Mouse (Mus musculus): ENCODE results near the gene Nid1.
"Not testable (repeated sequence)": the region's sequence is repeated elsewhere in the genome, so short reads cannot be mapped to it uniquely, and the experiment has no call there.

Gene Nid1

DNA sequence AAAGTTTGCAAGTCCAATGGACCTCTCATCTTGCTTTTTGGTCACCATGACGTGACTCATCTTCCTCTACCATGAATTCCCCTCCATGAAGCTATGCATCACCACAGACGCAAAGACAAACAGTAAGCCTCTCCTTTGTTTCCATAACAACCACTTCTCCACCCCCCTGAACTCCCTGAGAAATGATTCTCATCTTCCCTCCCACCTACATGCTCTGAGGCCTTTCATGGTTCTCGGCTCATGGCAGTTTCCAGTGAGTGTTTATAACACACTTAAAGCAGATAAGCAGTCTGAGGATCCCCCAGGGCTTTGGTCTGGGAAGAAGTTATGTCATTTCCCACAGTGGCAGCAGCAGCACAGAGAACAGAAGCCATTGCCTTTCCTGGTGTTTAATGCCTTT, 56.2 kb downstream of the Nid1 start:
- no peak for DNase-seq (ENCODE audit: low read depth)

DNA sequence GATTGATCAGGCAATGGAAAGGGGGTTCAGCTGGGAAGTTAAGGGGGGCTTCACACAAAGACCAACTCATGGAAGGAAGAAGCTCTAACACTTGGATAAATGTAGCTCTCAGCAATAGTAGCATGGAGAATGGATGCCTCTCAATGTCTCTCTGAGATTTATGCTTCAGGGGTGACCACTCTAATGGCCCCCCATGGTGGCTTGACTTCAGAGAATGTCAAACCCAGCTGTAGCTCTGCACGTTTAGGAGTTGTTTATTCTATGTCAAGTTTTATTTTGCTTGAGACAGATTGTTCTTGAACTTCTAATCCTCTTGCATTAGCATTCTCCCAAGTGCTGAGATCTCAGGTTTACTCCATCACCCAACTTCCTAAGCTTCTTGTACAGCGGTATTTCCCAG, 60.7 kb downstream of the Nid1 start:
- DNase-seq (ENCODE audit: low read depth): no peak

DNA sequence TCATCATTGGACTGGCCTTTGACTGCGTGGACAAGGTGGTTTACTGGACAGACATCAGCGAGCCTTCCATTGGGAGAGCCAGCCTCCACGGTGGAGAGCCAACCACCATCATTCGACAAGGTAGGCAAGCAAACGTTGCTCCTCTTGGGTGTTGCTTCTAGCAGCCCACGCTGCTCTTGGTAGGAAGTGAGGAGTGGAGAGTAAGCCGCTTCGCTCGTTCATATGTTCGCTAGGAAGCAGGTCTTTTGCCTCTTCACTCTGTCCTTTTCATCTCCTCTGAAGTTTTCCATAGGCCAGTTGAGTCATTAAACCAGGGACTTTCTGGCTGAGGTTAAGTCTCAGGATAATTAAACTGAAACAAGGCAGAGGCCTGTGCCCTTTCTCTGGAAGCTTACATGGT, 65.1 kb downstream of the Nid1 start:
- DNase-seq (ENCODE audit: low read depth): no peak

GRCm38 (mm10) chr13:13503695-13504386, 66.5 kb downstream of the Nid1 start:
- DNase-seq (ENCODE audit: low read depth): no peak

GRCm38 (mm10) chr13:13505063-13505462, 67.7 kb downstream of the Nid1 start:
- DNase-seq (ENCODE audit: low read depth): no peak

DNA sequence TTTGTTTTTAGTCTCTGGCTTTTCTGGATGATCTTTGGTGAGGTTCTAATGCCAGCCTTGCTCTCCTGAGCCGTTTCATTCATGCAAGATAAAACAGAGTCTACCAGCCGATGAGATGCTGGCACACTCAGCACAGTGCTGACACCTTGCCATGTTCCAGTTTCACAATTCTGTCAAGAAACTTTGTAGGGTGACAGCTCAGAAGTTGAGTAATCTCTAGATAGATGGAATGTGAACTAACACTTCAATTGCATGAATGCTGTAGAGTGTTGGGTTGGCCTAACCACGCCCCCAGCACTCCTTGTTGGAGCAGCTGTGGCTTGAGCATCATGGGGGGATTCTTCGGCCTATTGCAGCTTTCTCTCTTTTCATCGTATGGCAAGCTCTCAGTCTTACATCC, 69.2 kb downstream of the Nid1 start:
- DNase-seq (ENCODE audit: low read depth): no peak

GRCm38 (mm10) chr13:13514861-13515260, 77.5 kb downstream of the Nid1 start:
- DNase-seq (ENCODE audit: low read depth): no peak

DNA sequence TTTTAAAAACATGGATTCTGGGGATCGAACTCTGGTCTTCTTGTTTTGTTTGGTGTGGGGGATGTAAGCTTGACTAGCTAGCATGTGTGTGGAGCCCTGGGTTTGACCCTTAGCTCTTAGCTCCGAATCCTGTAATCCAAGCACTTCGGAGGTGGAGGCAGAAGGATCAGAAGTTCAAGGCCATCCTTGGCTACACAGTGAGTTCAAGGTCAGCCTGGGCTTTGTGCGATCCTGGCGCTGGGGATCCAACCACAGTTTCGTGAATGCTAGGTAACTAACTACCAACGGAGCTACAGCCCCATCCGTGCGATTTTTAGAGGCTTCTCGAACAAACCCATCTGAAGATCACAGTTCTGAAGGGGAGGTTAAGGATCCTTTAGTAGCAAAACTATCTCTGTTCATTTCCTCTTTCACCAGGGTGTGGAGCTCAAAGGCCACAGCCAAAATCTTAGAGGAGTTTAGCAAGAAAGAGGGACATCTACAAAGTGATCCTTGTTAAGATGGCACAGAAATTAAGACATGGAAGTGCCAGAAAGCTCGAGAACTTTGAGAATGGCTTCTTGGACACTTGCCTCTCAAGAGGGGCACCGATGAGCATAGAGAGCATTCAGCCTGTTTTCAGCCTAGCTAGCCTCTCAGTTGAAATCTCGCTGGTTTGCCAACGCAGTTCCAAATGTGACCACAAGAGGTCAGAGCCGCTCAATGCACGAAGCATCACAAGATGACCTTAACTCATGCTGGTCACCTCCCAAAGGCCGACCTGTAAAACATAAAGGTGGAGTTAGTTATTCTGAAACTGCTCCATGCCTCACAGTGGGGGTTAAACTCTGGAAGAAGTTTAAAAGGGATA, 79.2 kb downstream of the Nid1 start:
- peak; percentile 88 for DNase-seq (ENCODE audit: low read depth)

GRCm38 (mm10) chr13:13518114-13518513, 80.8 kb downstream of the Nid1 start:
- no peak for DNase-seq (ENCODE audit: low read depth)

- DNase-seq (ENCODE audit: low read depth): peak; percentile 67
These were observed 83.1 kb downstream of the Nid1 start for GRCm38 (mm10) chr13:13520436-13520835.

DNA sequence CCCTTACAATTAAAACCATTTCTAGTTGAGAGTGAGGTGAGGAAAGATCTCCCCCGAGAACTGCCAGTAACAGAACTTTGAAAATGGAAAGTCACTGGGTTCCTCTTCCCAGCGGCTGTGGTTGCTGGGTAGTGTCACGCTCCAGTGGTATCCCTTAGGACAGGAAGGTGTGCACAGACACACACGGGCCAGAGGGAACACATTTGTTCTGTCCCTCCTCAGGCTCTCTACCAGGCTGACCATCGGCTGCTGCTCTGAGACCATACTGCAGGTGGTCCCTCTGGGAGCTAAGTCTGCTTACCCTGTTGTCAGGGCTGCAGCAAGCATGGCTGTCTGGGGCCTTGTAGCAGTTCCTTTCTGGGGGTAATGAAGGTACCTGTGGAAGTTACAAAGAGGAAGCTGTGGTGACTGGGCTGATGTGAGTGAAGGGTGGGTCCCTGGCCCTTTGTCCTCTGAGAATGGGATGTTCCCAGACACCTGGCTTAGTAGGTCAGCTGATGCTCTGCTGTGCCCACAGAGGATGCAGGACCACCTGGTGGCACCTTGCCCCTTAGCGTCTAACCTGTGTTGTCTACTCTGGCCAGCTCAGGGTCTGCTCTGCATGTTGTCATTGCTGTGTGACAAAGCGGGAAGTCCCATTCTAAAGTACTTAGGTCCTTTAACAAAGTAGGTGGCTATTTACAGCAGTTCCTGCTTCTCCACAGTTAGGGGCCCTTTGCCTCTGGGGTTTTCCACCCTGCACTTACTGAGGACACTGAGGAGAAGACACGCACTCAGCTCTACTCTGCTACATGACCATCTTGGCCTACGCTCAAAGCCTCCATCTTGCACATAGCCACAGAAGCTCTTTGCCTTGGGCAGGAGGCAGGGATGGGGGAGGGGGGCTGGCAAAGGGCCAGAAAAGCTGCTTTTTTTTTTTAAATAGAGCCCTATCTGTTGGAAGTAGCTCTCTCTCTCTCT, 86.6 kb downstream of the Nid1 start:
- peak; percentile 61 for DNase-seq (ENCODE audit: low read depth)

- no peak for DNase-seq (ENCODE audit: low read depth)
These were observed 87.9 kb downstream of the Nid1 start for GRCm38 (mm10) chr13:13525205-13525604.

DNA sequence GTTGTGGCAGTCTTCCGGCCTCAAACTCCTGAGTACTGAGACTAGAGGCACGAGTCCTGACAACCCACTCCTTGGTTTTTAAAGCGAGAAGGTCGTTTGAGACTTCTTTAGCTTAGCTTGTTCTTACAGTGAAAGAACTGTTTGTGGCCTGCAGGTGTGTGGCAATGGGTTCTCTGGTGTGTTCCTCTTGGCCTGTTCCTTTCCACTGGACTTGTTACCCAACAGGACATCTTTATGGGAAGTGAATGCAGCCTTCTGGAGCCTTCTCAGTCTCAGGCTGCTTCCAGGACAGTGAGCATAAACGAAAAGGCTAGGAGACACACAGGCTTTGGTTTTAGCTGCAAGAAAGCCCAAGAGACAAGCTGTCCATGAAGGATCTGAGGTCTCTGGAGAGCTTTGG, 88.5 kb downstream of the Nid1 start:
- DNase-seq (ENCODE audit: low read depth): no peak

DNA sequence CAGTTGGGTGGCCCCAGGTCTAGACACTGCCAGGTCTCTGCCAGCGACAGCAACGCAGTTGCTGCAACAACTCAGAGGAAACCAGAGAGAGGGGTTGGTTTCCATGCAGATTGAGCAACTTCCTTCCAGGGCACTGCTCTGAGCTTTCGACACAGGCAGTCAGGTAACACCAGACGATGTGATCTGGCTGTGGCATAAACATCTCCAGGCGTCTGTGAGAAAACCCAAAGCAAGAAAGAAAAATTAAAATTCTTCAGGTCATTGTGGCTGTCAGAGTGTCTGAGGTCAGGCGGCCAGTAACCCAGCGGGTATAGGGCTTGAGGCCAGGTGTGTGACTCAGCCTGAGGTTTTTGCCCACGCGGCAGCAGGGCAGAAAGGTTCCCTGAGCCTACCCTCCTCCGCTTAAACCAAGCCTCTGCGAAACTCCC, 91.8 kb downstream of the Nid1 start:
- peak; percentile 72 for DNase-seq (ENCODE audit: low read depth)

DNA sequence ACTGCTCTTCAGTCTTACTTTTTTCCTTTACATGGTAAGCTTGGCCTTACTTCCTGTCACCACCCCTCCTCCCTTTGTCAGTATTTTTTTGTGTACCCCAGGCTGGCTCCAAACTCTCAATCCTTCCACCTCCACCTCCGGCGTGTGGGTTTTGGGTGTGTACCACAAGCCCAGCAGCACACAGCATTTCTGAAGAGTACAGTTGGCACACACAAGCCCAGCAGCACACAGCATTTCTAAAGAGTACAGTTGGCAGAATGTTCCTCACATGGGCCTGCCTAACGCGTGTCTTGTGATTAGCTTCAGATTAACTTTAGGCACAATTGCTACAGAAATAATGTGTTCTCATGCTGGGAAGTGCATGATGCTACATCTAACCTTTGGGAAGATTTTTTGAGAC, 93.6 kb downstream of the Nid1 start:
- peak; percentile 69 for DNase-seq (ENCODE audit: low read depth)

GRCm38 (mm10) chr13:13531923-13532322, 94.6 kb downstream of the Nid1 start:
- DNase-seq (ENCODE audit: low read depth): no peak

DNA sequence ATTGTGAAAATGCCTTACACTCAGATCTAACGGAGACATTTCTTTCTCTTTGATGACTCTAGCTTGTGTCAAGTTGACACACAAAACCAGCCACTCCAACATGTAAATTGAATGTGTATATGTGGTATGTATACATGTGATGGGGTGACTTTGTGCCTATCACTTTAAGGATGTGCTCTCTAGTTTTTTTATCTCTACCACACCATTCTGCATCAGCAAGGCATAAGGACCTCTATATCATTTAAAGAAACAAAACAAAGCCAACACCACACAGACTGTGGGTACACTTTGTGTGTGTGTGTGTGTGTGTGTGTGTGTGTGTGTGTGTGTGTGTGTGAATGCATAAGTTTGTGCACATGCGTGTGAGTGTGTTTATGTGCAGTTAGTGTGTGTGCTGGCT, 99.2 kb downstream of the Nid1 start:
- no peak for DNase-seq (ENCODE audit: low read depth)

- peak; percentile 74 for DNase-seq (ENCODE audit: low read depth)
These were observed 100.1 kb downstream of the Nid1 start for GRCm38 (mm10) chr13:13537272-13538015.

- peak; percentile 75 for DNase-seq (ENCODE audit: low read depth)
These were observed 101.4 kb downstream of the Nid1 start for GRCm38 (mm10) chr13:13538585-13539300.

GRCm38 (mm10) chr13:13543073-13543472, 105.7 kb downstream of the Nid1 start:
- DNase-seq (ENCODE audit: low read depth): not testable (repeated sequence)

GRCm38 (mm10) chr13:13546792-13547191, 109.4 kb downstream of the Nid1 start:
- DNase-seq (ENCODE audit: low read depth): no peak

Data from naive thymus-derived CD4-positive, alpha-beta T cell, adult 2 months (primary cell).